Comparison of ENCODE assay signal across 19 mouse cellular contexts in genomic region chr3:100954616-100955015, GRCm38 (mm10). TPM values are rescaled to one million over a fixed set of nuclear protein-coding genes. Genes with fewer than 3 reads are reported as not detected.
A peak's percentile ranks its signal among the peaks of the same experiment; 100 is the strongest.
DNase-seq lines count a peak whose midpoint lies in the region; TF ChIP-seq lines count a peak whose summit lies in the region.
"Had no signal": no experiment of that assay in that cellular context is flagged by ENCODE, and none has a peak within 500 bp of the region (broad histone marks: within the 10 kb centered on the region; RNA-seq: fewer than 3 reads in every experiment).

No protein-coding gene starts in this region.

- peak; percentile 25 for DNase-seq in embryo, embryonic 10.5 days (ENCODE audit: low spot score)
- DNase-seq in embryo, embryonic 11 days: no peak
- DNase-seq in left cerebral cortex, adult 2 months (ENCODE audit: extremely low spot score in 1 of 2, low spot score in 2 of 2): no peak
- DNase-seq in left cerebral cortex, adult 18-20 months (ENCODE audit: low spot score in 2 of 2): no peak
- DNase-seq in induced T-regulatory cell, adult 2 months (ENCODE audit: low read depth): peak; percentile 18
- no peak for DNase-seq in ovary, postnatal 10 days (ENCODE audit: low spot score)
- no peak for DNase-seq in layer of hippocampus, postnatal 36 days
- DNase-seq: cerebellum, adult 11-12 months; kidney, adult 18-20 months; kidney, postnatal 4 days; lung, adult 18-20 months; retina, postnatal 1 day; thymus, postnatal 25 days had no signal

- no peaks in the 10 kb centered on the region for H3K9me3 ChIP-seq in E14TG2a.4 (ENCODE audit: low read length)
- H3K9me3 ChIP-seq: embryonic facial prominence, embryonic 15.5 days; hindbrain, embryonic 12.5 days; limb, embryonic 12.5 days; neural tube, embryonic 13.5 days; stomach, embryonic 15.5 days had no signal

- peaks cover 100% of the 10 kb centered on the region for H3K36me3 ChIP-seq in E14TG2a.4 (ENCODE audit: insufficient read depth, low read length)

- no peaks in the 10 kb centered on the region for H3K27me3 ChIP-seq in E14TG2a.4 (ENCODE audit: insufficient read depth, low read length)
- H3K27me3 ChIP-seq: embryonic facial prominence, embryonic 15.5 days; hindbrain, embryonic 12.5 days; limb, embryonic 12.5 days; neural tube, embryonic 13.5 days; stomach, embryonic 15.5 days had no signal

- peaks cover 23% of the 10 kb centered on the region for H3K4me1 ChIP-seq in E14TG2a.4 (replicated peaks; ENCODE audit: low read depth, low read length)
- H3K4me1 ChIP-seq: embryonic facial prominence, embryonic 15.5 days; hindbrain, embryonic 12.5 days; limb, embryonic 12.5 days; neural tube, embryonic 13.5 days; stomach, embryonic 15.5 days had no signal

- H3K4me3 ChIP-seq in left cerebral cortex, adult 2 months: no peak overlapping the region
- no peak overlapping the region for H3K4me3 ChIP-seq in E14TG2a.4 (replicated peaks; ENCODE audit: low read length)
- H3K4me3 ChIP-seq: embryonic facial prominence, embryonic 15.5 days; hindbrain, embryonic 12.5 days; limb, embryonic 12.5 days; neural tube, embryonic 13.5 days; stomach, embryonic 15.5 days had no signal

- H3K27ac ChIP-seq in left cerebral cortex, adult 2 months: no peak overlapping the region
- H3K27ac ChIP-seq: embryonic facial prominence, embryonic 15.5 days; hindbrain, embryonic 12.5 days; limb, embryonic 12.5 days; neural tube, embryonic 13.5 days; stomach, embryonic 15.5 days had no signal

- peak; percentile 38 for TF ChIP-seq CTCF in left cerebral cortex, adult 2 months (IDR thresholded peaks at IDR 0.05)
- TF ChIP-seq CTCF in E14TG2a.4 (conservative IDR thresholded peaks at IDR 0.05; ENCODE audit: low read length): peak; percentile 61

- intact Hi-C loops in left cerebral cortex, adult 2 months (cut with DNase I): no loop called here

RNA-seq across cellular contexts. Expression of gene Ttf2, which starts 14.8 kb away (rescaled TPM):
- total RNA-seq in left cerebral cortex, adult 2 months (2021): 1 to 10 TPM; 1.0 to 1.3 TPM
- total RNA-seq in left cerebral cortex, adult 18-20 months (2021): 1 to 10 TPM; 1.3 to 1.5 TPM
- total RNA-seq in layer of hippocampus, postnatal 36 days (2021): 1 to 10 TPM; 1.1 to 1.3 TPM

RNA-seq across cellular contexts. Expression of gene Trim45, which starts 32.6 kb away (rescaled TPM):
- total RNA-seq in left cerebral cortex, adult 2 months (2021): 10 to 100 TPM; 11.7 to 11.9 TPM
- 10 to 100 TPM; 11.3 to 11.7 TPM for total RNA-seq in left cerebral cortex, adult 18-20 months (2021)
- total RNA-seq in layer of hippocampus, postnatal 36 days (2021): 1 to 10 TPM; 8.1 to 8.8 TPM

Comparison
In these comparisons a context has a peak if more than half of its experiments do, and no peak if none do; other contexts are left out.
1. DNase-seq: peak in embryo, embryonic 10.5 days (single experiment) and induced T-regulatory cell, adult 2 months (single experiment); none in embryo, embryonic 11 days (single experiment), left cerebral cortex, adult 2 months (0 of 2), left cerebral cortex, adult 18-20 months (0 of 2), ovary, postnatal 10 days (single experiment) and layer of hippocampus, postnatal 36 days (0 of 2).